In genomic region chr7:19164189-19164588, GRCm38 (mm10) we compare ENCODE assay signal across 8 mouse cellular contexts. TPM values are rescaled to one million over a fixed set of nuclear protein-coding genes. Genes with fewer than 3 reads are reported as not detected.
A peak's percentile ranks its signal among the peaks of the same experiment; 100 is the strongest.
DNase-seq lines count a peak whose midpoint lies in the region; ATAC-seq and TF ChIP-seq lines count a peak whose summit lies in the region.

No protein-coding gene starts in this region.

- H3K27me3 ChIP-seq in heart, embryonic 12.5 days (replicated peaks) = peaks cover 23% of the 10 kb centered on the region
- H3K27me3 ChIP-seq in forebrain, embryonic 10.5 days (ENCODE audit: poor library complexity, severe bottlenecking) = peaks cover 74% of the 10 kb centered on the region
- peaks cover 9% of the 10 kb centered on the region; the same call in 1 of the 2 replicates for H3K27me3 ChIP-seq in midbrain, postnatal 0 days (ENCODE audit: insufficient read depth, low read length)

- TF ChIP-seq CTCF in midbrain, postnatal 0 days (IDR thresholded peaks at IDR 0.05) = no peak

- 5% methylated on average over 6 of the region's 6 CpGs for WGBS in heart, embryonic 12.5 days
- 0% methylated on average over 6 of the region's 6 CpGs for WGBS in forebrain, embryonic 10.5 days
- 2% methylated on average over 6 of the region's 6 CpGs for WGBS in midbrain, postnatal 0 days

- H3K9me3 ChIP-seq in heart, embryonic 12.5 days (replicated peaks) = peaks cover 7% of the 10 kb centered on the region
- H3K9me3 ChIP-seq in forebrain, embryonic 10.5 days = 0 out of 2 replicates have a peak, but pooled peaks cover 6% of the 10 kb centered on the region
- H3K9me3 ChIP-seq in midbrain, postnatal 0 days (ENCODE audit: low read length) = no peaks in the 10 kb centered on the region

- intact Hi-C loops in heart, postnatal 14 days (cut with DNase I) = no loop called here

- H3K36me3 ChIP-seq in heart, embryonic 12.5 days = no peaks in the 10 kb centered on the region
- H3K36me3 ChIP-seq in forebrain, embryonic 10.5 days (replicated peaks) = no peaks in the 10 kb centered on the region
- H3K36me3 ChIP-seq in midbrain, postnatal 0 days (ENCODE audit: insufficient read depth, low read length) = no peaks in the 10 kb centered on the region

- no peak for DNase-seq in heart, postnatal 14 days
- peak; percentile 50 for DNase-seq in forebrain, embryonic 10.5 days (ENCODE audit: extremely low spot score, low spot score)
- DNase-seq in kidney, postnatal 25 days = peak; percentile 42 to 57
- DNase-seq in midbrain, postnatal 0 days (ENCODE audit: low spot score) = no peak
- no peak for DNase-seq in thymus, postnatal 4 days
- DNase-seq in layer of hippocampus, adult 18-20 months (ENCODE audit: low spot score in 2 of 2) = no peak
- no peak for DNase-seq in urinary bladder, adult 18-20 months (ENCODE audit: low spot score in 2 of 2)

- no peak for ATAC-seq in heart, embryonic 12.5 days (ENCODE audit: insufficient number of reproducible peaks, low FRiP score)
- ATAC-seq in midbrain, postnatal 0 days (ENCODE audit: low FRiP score) = no peak

- H3K9ac ChIP-seq in heart, embryonic 12.5 days = peak overlapping the region; percentile 27
- no peak overlapping the region for H3K9ac ChIP-seq in midbrain, postnatal 0 days (replicated peaks; ENCODE audit: low read length, poor library complexity, severe bottlenecking)

- peak overlapping the region; percentile 63 for H3K4me2 ChIP-seq in heart, embryonic 12.5 days
- peak overlapping the region; percentile 24; the same call in 1 of the 2 replicates for H3K4me2 ChIP-seq in midbrain, postnatal 0 days (ENCODE audit: low read depth, low read length, poor library complexity, severe bottlenecking)

- H3K4me1 ChIP-seq in heart, embryonic 12.5 days (replicated peaks) = peaks cover 54% of the 10 kb centered on the region
- H3K4me1 ChIP-seq in forebrain, embryonic 10.5 days = peaks cover 42% of the 10 kb centered on the region
- peaks cover 8% of the 10 kb centered on the region; the same call in 1 of the 2 replicates for H3K4me1 ChIP-seq in midbrain, postnatal 0 days (ENCODE audit: insufficient read depth, low read length)

- peak overlapping the region; percentile 36; the same call in 1 of the 2 replicates for H3K4me3 ChIP-seq in heart, embryonic 12.5 days
- H3K4me3 ChIP-seq in forebrain, embryonic 10.5 days = peak overlapping the region; percentile 33
- H3K4me3 ChIP-seq in midbrain, postnatal 0 days (ENCODE audit: low read depth, low read length) = no peak overlapping the region

- H3K27ac ChIP-seq in heart, embryonic 12.5 days (ENCODE audit: poor library complexity, severe bottlenecking) = no peak overlapping the region
- no peak overlapping the region for H3K27ac ChIP-seq in forebrain, embryonic 10.5 days
- no peak overlapping the region for H3K27ac ChIP-seq in midbrain, postnatal 0 days (ENCODE audit: low read depth, low read length)

RNA-seq across cellular contexts. Expression of gene Gipr, which starts 1.7 kb away (rescaled TPM):
- 8.0 and 9.7 TPM in 2 replicates for polyA plus RNA-seq in heart, embryonic 12.5 days (2016; fragmentation: Nextera tagmentation; extraction: Ambion mirVana)
- under 1 TPM; 0.37 to 0.55 TPM for total RNA-seq in heart, postnatal 14 days (2021)
- polyA plus RNA-seq in forebrain, embryonic 10.5 days (2016; fragmentation: Nextera tagmentation; extraction: Ambion mirVana) = 0.22 and 0.25 TPM in 2 replicates
- total RNA-seq in midbrain, postnatal 0 days (2014; rRNA removed) = 2.3 and 7.4 TPM in 2 replicates
- 1.7 and 2.3 TPM in 2 replicates for polyA plus RNA-seq in midbrain, postnatal 0 days (2015; fragmentation: Nextera tagmentation; extraction: Ambion mirVana)
- 1 to 10 TPM; 1.3 to 1.4 TPM for total RNA-seq in layer of hippocampus, adult 18-20 months (2021)

RNA-seq across cellular contexts. Expression of gene Eml2, which starts 12.0 kb away (rescaled TPM):
- polyA plus RNA-seq in heart, embryonic 12.5 days (2016; fragmentation: Nextera tagmentation; extraction: Ambion mirVana) = 17.7 and 18.2 TPM in 2 replicates
- total RNA-seq in heart, postnatal 14 days (2021) = 10 to 100 TPM; 37.9 to 43.0 TPM
- 5.3 and 6.4 TPM in 2 replicates for polyA plus RNA-seq in forebrain, embryonic 10.5 days (2016; fragmentation: Nextera tagmentation; extraction: Ambion mirVana)
- 83.7 and 89.0 TPM in 2 replicates for total RNA-seq in midbrain, postnatal 0 days (2014; rRNA removed)
- polyA plus RNA-seq in midbrain, postnatal 0 days (2015; fragmentation: Nextera tagmentation; extraction: Ambion mirVana) = 13.1 and 13.4 TPM in 2 replicates
- 100 to 1,000 TPM; 160 to 178 TPM for total RNA-seq in layer of hippocampus, adult 18-20 months (2021)

RNA-seq across cellular contexts. Expression of gene Snrpd2, which starts 14.7 kb away (rescaled TPM):
- polyA plus RNA-seq in heart, embryonic 12.5 days (2016; fragmentation: Nextera tagmentation; extraction: Ambion mirVana) = 101 TPM in 2 replicates
- 10 to 100 TPM; 62.8 to 70.8 TPM for total RNA-seq in heart, postnatal 14 days (2021)
- polyA plus RNA-seq in forebrain, embryonic 10.5 days (2016; fragmentation: Nextera tagmentation; extraction: Ambion mirVana) = 183 and 193 TPM in 2 replicates
- total RNA-seq in midbrain, postnatal 0 days (2014; rRNA removed) = 31.4 and 36.7 TPM in 2 replicates
- 115 and 116 TPM in 2 replicates for polyA plus RNA-seq in midbrain, postnatal 0 days (2015; fragmentation: Nextera tagmentation; extraction: Ambion mirVana)
- 10 to 100 TPM; 79.7 to 82.8 TPM for total RNA-seq in layer of hippocampus, adult 18-20 months (2021)

RNA-seq across cellular contexts. Expression of gene Qpctl, which starts 15.1 kb away (rescaled TPM):
- polyA plus RNA-seq in heart, embryonic 12.5 days (2016; fragmentation: Nextera tagmentation; extraction: Ambion mirVana) = 10.0 TPM in 2 replicates
- 1 to 10 TPM; 5.9 to 6.1 TPM for total RNA-seq in heart, postnatal 14 days (2021)
- polyA plus RNA-seq in forebrain, embryonic 10.5 days (2016; fragmentation: Nextera tagmentation; extraction: Ambion mirVana) = 14.7 and 16.0 TPM in 2 replicates
- total RNA-seq in midbrain, postnatal 0 days (2014; rRNA removed) = 17.3 and 17.8 TPM in 2 replicates
- polyA plus RNA-seq in midbrain, postnatal 0 days (2015; fragmentation: Nextera tagmentation; extraction: Ambion mirVana) = 30.2 and 32.5 TPM in 2 replicates
- 10 to 100 TPM; 17.1 to 18.7 TPM for total RNA-seq in layer of hippocampus, adult 18-20 months (2021)

RNA-seq across cellular contexts. Expression of gene Fbxo46, which starts 44.5 kb away (rescaled TPM):
- polyA plus RNA-seq in heart, embryonic 12.5 days (2016; fragmentation: Nextera tagmentation; extraction: Ambion mirVana) = 10.2 and 11.2 TPM in 2 replicates
- 1 to 10 TPM; 5.7 to 6.6 TPM for total RNA-seq in heart, postnatal 14 days (2021)
- 17.8 and 18.4 TPM in 2 replicates for polyA plus RNA-seq in forebrain, embryonic 10.5 days (2016; fragmentation: Nextera tagmentation; extraction: Ambion mirVana)
- total RNA-seq in midbrain, postnatal 0 days (2014; rRNA removed) = 19.8 and 20.6 TPM in 2 replicates
- 9.9 and 11.6 TPM in 2 replicates for polyA plus RNA-seq in midbrain, postnatal 0 days (2015; fragmentation: Nextera tagmentation; extraction: Ambion mirVana)
- 10 to 100 TPM; 15.0 to 15.4 TPM for total RNA-seq in layer of hippocampus, adult 18-20 months (2021)

Comparison
In these comparisons a context has a peak if more than half of its experiments do, and no peak if none do; other contexts are left out.
1. DNase-seq: peak in forebrain, embryonic 10.5 days (single experiment) and kidney, postnatal 25 days (2 of 2); none in heart, postnatal 14 days (0 of 2), midbrain, postnatal 0 days (single experiment), thymus, postnatal 4 days (single experiment), layer of hippocampus, adult 18-20 months (0 of 2) and urinary bladder, adult 18-20 months (0 of 2).